Mouse (Mus musculus) bone marrow macrophage, adult 2 months (primary cell): ENCODE results near the gene Tmtc4.

Source experiments
- CTCF ChIP-seq: IDR thresholded peaks from 2 replicates; pipeline ENCODE4 v1.5.1; 2012; ENCODE audit warnings: low read depth, mild to moderate bottlenecking, low read length, moderate library complexity
- POLR2A ChIP-seq: IDR thresholded peaks from 2 replicates; pipeline ENCODE4 v1.6.1; 2012; ENCODE audit warnings: mild to moderate bottlenecking, low read depth, low read length, borderline replicate concordance

DNA sequence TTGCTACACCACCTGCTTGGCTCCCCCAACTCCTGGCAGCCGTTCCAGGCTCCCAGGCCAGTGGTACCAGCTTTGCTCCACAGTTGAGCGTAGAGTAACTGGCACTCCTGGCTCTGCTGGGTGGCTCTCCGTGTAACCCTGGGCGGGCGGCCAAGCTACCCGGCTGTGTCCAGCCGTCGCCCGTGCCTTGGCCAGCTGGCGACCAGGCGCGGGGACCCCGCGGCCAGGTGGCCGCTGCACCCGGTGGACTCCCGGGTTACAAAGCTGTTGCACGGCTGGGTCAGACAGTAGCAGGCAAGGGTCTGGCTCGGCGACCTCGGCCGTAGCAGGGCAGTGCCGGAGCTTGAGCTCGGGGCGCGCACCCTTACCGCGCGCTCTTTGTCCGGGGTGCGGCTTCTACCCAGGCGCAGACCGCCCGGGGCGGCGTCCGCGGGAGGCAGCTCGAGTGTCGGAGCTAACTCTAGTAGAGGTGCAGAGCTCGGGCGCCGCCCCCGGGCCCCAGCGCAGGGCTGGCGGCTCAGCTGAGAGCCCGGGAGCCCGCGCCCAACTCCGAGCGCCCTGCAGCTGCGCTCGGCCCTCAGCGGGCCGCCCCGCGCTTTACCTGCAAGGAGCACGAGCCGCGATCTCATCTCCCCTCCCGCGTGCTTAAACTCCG lies 1.1 kb downstream of the Tmtc4 start:
- TF ChIP-seq POLR2A (no peak), CTCF (no peak)
